Mouse (Mus musculus) myocyte (in vitro differentiated cells): ENCODE measurements at regions not wholly inside any gene's neighbourhood (a gene's known extent, or its start where the extent isn't known, plus 50 kb on each side); places are given as distances from the start of the nearest gene placed in this dataset.

Experiments
- CEBPB ChIP-seq: IDR thresholded peaks from 2 replicates; pipeline ENCODE4 v1.6.1; 2011; ENCODE audit warnings: mild to moderate bottlenecking, moderate library complexity; ENCODE audit not compliant: poor library complexity, insufficient read depth, severe bottlenecking
- E2F4 ChIP-seq: IDR thresholded peaks from one replicate; pipeline ENCODE4 v1.6.1; 2011; ENCODE audit warnings: mild to moderate bottlenecking, control low read depth, moderate library complexity; ENCODE audit not compliant: insufficient read depth
- MAX ChIP-seq: IDR thresholded peaks from one replicate; pipeline ENCODE4 v1.6.1; 2011; ENCODE audit warnings: low read depth, mild to moderate bottlenecking, control low read depth
- MYOD1 ChIP-seq, 3 experiments: IDR thresholded peaks; one replicate each; pipeline ENCODE4 v1.6.1; 2011; ENCODE audit warnings: control low read depth in 2 of 3, low read depth in 2 of 3, mild to moderate bottlenecking in 2 of 3, moderate library complexity in 1 of 3; ENCODE audit not compliant: insufficient read length in 2 of 3, control insufficient read depth in 1 of 3
- MYOG ChIP-seq, 3 experiments: IDR thresholded peaks; one replicate each; pipeline ENCODE4 v1.6.1; 2011; ENCODE audit warnings: control low read depth in 2 of 3, low read depth in 2 of 3, mild to moderate bottlenecking in 2 of 3; ENCODE audit not compliant: insufficient read length in 2 of 3, control insufficient read depth in 1 of 3, insufficient read depth in 1 of 3
- POLR2A ChIP-seq: IDR thresholded peaks from one replicate; pipeline ENCODE4 v1.6.1; 2011; ENCODE audit warnings: low read depth, mild to moderate bottlenecking, control low read depth, moderate library complexity; ENCODE audit not compliant: insufficient read length
- POLR2AphosphoS2 ChIP-seq: IDR thresholded peaks from one replicate; pipeline ENCODE4 v1.6.1; 2011; ENCODE audit warnings: low read depth, control low read depth; ENCODE audit not compliant: insufficient read length
- SRF ChIP-seq: IDR thresholded peaks from one replicate; pipeline ENCODE4 v1.6.1; 2011; ENCODE audit warnings: low read depth; ENCODE audit not compliant: control insufficient read depth, insufficient read length
- TCF12 ChIP-seq: IDR thresholded peaks from one replicate; pipeline ENCODE4 v1.6.1; 2011; ENCODE audit warnings: mild to moderate bottlenecking, control low read depth; ENCODE audit not compliant: poor library complexity, insufficient read depth, severe bottlenecking
- USF1 ChIP-seq: IDR thresholded peaks from one replicate; pipeline ENCODE4 v1.6.1; 2011; ENCODE audit warnings: low read depth, mild to moderate bottlenecking, control low read depth, moderate library complexity

- TF ChIP-seq E2F4, result no peak
- no peak for TF ChIP-seq MYOD1 (IDR thresholded peaks at IDR 0.05; ENCODE audit: control insufficient read depth in 1 of 3, insufficient read length in 2 of 3, low read depth in 2 of 3)
- no peak for TF ChIP-seq POLR2A
- no peak for TF ChIP-seq TCF12
- no peak for TF ChIP-seq USF1
- TF ChIP-seq MYOG (IDR thresholded peaks at IDR 0.05; ENCODE audit: control insufficient read depth in 1 of 3, insufficient read depth in 1 of 3, insufficient read length in 2 of 3, low read depth in 2 of 3), result no peak
- no peak for TF ChIP-seq MAX
- TF ChIP-seq CEBPB, result no peak
- no peak for TF ChIP-seq POLR2AphosphoS2
- TF ChIP-seq SRF, result no peak
Observed at GRCm38 (mm10) chr5:138902316-138902715, 82.4 kb downstream of the Gm5294 start.
